Mouse (Mus musculus) bone marrow macrophage, adult 2 months (primary cell): ENCODE measurements around the gene Prrx2.

Experiments
- CTCF ChIP-seq: IDR thresholded peaks from 2 replicates; pipeline ENCODE4 v1.5.1; 2012; ENCODE audit warnings: low read depth, mild to moderate bottlenecking, low read length, moderate library complexity
- POLR2A ChIP-seq: IDR thresholded peaks from 2 replicates; pipeline ENCODE4 v1.6.1; 2012; ENCODE audit warnings: mild to moderate bottlenecking, low read depth, low read length, borderline replicate concordance

DNA sequence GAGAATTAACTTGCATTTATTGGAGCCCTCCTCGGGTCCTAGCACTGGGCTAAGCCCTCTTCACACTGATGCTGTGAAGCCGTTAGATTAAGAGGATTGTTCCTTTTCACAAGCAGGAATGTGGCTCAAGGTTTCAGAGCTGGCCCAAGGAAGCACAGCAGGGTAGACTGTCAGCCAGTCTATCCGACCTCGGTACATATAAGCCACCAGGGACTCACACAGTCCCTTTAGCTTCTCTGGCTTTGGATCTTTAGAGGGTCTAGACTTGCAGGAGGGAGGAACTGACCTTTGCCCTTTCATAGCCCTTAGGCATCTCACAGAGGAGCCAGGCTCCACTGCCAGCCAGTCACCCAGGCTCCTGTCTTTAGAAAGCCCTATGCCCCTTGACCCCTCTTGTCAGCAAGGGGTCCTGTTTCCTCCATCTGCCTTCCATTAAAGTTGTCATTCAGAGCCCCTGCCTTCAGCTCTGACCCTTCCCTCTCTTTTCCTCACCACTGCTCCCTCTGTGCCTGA, 4.4 kb upstream of the Prrx2 start, which contains the start of gene Asb6:
- TF ChIP-seq CTCF (no peak), POLR2A (no peak)
